Mouse (Mus musculus): ENCODE results near the gene Etl4.
"Not testable (repeated sequence)": the region's sequence is repeated elsewhere in the genome, so short reads cannot be mapped to it uniquely, and the experiment has no call there.

The Etl4 gene

DNA sequence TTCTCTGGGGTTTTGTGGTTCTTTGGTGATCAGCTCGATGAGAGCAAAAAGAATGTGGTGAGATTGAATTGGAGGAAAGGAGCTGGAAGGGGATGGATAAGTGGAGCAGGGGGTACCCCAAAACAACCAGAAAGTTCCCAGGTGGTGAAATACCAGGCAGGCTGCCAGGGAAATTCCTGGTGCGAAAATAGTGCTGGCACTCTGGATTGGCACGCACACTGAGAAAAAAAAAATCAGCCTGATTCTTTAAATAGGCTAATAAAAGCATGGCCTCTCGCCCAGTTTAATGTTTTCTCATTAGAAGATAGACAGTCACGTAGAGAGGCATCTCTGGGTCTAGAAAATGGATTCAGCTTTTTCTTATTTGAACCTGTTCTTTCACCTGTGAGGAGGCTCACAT is 258.0 kb downstream of the Etl4 start:
- DNase-seq = peak; percentile 51

DNA sequence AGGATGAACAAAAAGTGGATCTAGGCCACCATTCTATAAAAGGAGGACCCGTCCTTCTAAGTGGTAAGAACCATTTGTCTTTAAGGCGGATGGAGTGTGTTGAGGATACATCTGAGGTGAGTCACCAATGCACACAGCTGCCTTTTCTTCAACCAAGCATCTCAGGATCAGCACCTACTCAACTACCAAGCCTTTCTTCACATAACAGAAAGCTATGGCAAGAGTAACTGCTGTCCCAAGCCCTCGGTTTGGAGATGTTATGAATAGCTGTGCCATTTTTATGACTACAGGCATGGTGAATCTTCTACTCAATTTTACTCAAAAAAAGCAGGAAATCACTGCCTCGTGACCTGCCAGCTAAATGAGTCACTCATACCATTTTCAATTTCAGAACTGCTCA is 258.6 kb downstream of the Etl4 start:
- no peak for DNase-seq

DNA sequence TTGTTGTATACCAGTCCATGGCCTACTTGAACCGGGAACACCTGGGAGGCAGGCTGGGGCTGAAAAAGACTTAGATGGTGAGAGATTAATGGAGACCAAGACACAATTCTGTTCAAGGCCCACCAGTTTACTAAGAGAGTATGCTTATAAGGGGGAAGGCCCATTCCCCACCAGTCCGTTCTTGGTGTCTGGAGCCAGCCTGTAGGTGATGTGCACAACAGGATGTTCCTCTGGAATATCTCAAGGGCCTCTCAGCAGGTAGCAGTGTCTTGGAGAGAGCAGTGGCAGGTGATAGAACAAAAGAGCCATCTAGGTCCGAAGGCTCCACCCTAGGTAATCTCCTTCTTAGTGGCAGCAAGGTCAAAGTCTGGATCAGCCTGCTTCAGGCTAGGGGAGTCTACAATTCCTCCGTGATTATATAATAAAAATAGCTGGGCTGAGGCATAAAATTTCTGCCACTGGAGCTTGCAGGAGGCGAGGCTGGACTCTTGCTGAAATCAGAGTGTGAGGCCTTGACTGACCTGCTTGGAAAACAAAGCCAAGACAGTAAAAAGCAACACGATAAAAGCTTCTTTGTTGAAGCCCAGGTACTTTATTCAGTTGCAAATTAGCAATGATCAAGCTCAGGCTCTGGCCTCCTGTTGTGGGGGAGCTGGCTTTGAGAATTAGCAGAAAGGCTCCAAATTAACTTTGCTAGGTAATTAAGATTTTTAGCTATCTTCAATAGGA is 267.0 kb downstream of the Etl4 start:
- DNase-seq = not testable (repeated sequence)

DNA sequence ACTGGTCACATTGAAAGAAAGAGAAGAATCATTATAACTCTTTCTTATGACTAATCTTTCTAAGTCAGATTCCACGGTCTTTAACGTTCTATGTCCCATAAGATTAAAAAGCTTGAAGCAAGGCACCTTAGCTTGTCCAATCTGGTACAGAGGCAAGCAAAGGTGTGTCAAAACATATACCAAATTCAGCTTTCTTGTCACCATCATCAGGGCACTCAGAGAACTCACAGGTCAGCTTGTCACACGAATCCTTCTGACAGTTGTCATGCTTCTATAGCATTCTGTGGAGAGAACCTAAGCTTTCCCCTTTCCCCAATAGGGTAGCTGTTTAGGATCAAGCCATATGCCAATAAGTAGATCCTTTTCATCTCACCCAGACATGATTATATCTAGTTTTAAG is 267.7 kb downstream of the Etl4 start:
- not testable (repeated sequence) for DNase-seq

DNA sequence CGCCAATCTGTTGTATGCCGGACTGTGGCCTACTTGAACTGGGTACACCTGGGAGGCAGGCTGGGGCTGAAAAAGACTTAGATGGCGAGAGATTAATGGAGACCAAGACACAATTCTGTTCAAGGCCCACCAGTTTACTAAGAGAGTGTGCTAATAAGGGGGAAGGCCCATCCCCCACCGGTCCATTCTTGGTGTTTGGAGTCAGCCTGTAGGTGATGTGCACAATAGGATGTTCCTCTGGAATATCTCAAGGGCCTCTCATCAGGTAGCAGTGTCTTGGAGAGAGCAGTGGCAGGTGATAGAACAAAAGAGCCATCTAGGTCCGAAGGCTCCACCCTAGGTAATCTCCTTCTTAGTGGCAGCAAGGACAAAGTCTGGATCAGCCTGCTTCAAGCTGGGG is 271.0 kb downstream of the Etl4 start:
- not testable (repeated sequence) for DNase-seq

DNA sequence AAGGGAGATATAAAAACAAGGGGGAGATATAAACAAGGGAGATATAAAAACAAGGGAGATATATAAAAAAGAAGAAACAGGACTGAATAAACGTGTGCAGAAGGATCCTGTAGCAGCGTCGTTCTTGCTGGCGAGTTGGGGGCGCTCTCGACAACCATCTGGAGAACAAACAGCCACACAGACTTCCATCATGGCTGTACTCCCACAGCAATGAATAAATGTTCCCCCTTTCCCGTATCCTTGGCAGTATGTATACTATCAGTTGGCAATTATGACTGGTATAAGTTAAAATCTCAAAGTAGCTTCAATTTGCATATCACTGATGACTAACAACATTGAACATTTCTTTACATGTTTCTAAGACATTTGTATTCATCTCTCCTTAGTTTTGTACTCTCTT is 277.6 kb downstream of the Etl4 start:
- DNase-seq = not testable (repeated sequence)

DNA sequence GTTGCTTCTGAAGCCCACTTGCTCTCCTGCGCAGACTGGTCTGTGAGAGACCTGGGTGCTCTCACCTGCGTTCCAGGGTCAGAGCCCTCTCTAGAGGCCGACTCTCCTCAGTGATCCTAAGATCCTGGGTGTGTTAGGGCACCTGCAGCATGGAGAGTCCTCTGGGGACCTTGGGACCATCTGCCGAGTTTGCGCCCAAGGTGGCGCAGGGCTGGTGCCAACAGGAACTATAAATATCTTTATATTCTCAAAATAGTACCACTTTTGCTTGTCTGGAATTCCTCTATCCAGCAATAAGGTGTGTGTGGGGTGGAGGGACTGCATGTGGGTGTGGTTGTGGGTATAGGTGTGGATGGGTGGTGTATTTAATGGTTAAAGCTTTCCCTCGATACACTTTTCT is 293.4 kb downstream of the Etl4 start:
- DNase-seq = no peak

DNA sequence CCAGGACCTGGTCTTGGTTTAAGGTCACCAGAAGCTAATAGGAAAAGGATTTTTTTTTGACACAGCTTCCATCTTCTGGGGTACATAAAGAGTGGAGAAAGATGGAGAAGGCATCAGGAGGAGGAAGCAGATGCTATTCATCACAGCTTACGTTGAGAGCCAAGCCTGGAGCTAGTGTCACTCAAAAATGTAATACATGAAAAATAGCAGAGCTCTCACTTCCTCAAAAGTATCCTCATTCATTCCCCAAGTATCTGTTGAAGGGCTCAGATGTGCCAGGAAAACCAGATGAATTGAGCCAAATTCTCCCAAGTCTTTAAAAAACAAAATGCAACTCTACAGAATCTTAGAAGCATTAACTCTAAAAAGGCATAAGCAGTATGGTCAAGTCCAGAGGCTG is 297.1 kb downstream of the Etl4 start:
- peak; percentile 2 for DNase-seq

DNA sequence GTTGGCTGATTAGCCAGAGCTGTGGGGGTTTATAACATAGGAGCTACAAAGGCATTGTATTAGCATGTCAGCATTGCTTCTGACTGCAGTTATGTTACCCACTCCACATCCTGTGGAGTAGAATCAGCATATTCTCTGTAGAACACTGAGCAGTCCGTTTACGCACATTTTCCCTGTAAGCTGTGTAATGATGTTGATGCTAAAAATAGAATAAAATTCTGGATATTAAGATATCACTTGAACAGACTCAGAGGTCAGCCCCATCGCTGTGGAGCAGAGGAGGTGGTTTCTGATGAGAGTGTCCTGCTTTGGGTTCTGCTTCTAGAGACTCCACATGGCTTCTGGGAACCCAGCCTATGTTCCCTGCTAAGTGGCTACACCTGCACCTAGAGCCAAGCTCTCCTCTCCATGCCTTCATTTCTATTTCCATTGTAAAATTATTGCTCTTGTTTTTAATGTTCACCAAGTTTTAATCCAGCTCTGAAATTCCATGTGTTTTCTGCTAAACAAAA is 299.2 kb downstream of the Etl4 start:
- no peak for DNase-seq

DNA sequence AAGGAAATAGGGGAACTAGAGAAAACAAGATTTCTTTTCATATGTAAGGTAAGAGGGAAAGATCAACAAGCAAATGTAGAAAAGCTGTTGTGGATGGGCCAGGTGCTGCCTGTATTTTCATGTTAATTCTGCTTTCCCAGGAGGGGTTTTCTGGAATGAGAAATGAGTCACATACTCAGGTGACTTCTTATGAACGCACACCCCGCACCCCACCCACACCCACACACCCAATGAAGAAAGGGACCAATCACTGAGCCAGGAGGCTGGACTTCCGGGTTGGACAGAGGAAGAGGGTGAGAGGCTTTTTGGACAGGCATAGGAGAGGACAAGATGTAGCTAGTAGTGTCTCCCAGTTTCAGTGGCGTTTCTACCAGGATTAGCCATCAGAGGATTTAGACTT is 299.8 kb downstream of the Etl4 start:
- DNase-seq = no peak

DNA sequence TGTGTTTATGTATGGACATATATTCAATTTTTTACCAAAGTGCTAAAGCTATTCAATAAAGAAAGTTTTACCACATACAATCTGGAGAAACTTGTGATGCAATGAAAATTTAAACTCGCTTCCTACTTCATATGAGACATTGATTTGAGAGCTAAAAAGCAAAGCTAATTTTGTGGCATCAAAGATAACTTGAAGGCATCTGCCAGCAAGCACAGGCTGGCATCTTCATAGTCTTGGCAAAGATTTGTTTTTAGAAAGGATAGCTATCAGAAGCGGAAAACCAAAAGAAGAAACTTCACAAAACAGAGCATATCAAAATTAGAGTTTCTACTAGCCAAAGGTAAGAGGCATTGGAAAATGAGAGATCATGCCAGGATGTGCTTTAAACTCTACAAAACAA is 306.7 kb downstream of the Etl4 start:
- no peak for DNase-seq

DNA sequence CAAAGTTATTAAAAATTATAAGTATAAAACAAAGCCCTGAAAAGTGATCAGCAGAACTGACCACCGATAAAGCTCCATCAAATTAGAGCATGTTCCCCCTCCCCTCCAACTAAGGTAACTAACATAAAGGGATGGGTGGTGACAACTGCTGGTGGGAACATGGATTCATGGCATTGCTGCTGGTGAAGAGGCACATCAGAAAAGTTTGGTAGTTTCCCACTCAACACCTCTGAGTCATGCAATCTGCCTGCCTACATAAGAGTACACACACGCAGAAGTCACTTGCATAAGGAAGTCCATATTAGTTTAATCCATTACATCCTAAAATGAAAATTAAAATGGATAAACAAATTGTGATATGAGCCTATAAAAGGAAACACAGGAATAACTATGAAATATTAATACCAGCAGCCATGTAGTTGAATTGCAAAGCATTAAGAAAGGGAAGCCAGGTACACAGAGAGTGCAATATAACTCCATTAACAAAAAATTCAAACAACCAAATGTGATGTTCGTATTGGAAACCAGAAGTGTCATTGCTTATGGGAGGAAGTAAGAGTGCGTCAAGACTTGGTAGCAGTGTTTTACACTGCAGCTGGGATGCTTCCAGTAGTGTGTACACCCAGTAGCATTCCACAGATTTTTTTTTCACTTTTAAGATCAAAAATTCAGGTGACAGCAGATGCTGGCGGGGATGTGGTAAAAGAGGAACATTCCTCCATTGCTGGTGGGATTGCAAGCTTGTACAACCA is 307.3 kb downstream of the Etl4 start:
- no peak for DNase-seq

DNA sequence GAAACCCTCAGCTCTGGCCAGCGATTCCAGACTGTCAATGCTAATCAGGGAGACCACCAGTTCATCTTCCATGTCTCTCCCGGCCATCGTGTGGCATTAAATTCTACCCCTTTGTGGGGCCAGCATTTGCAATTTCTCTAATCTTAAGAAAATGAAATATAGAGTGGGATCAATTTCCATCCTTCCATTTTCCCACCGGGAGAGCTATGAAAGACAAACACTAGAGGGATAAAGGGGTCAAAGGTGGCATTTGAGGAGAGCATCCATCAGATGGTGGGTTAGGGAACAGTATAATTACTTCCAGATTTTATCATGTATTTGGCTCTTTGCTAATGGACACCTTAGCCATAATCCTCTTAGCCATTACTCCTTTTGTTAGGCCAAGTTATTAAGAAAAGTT is 321.8 kb downstream of the Etl4 start:
- DNase-seq = no peak

DNA sequence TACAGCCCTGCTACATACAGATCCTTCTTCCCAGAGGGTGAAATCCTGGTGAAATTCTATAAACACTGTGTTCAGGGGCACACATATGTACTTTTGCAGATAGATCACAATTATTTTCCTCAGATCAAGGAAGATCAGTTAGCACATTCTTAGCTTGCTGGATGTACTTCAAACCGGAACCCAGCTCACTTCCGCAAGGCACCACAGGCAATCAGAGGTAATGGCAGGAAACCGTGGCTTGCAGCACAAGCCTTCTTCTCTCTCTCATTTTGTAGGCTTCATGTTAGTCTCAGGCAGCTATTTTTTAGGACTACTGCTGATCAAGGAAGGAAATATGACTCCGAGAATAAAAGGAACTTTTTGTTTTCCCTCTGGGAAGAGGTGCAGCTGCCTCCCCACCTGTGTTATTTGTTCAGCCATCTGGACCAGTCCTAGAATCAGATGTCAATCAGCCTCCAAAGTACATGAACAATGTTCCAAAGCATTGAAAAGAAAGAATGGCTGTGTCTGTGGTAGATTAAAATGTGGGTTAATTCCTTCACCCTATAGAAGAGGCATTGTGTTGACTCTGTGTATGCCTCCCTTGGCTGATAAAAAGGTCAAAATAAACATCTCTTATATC is 338.6 kb downstream of the Etl4 start:
- peak; percentile 4 for DNase-seq

DNA sequence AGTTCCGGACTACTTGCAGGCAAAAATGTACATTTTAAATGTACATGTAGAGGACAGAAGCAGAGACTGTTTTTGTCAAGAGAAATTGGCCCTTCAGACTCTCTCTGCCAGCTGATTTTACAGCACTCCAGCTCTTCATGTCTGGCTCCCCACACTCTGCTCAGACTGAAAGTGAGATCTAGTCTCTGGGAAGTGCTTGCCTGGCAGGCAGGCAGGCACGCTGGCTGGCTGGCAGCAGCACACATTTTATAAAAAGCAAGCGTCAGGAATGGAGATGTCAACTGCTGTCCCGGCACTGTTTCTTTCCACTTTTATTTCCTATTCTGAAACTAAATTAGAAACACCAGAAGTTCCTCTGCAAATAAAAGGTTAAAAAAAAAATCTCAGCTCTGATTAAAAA is 339.8 kb downstream of the Etl4 start:
- peak; percentile 5 for DNase-seq

DNA sequence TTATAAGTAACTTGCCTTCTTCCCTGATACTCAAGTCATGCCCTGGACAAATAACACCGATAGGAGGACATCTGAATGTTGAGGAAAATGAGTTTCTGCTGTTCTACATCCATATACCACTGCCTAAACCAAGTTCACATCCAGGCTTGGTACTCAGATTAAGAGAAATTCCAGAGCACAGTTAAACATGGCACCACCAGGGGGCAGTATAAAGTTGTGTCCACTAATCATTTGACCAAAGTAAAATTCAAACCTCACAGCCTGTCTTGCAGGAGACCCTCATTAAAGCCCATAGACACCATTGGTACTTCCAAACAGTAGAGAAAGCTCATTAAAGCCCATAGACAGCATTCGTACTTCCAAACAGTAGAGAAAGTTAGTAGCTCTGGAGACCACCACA is 366.5 kb downstream of the Etl4 start:
- DNase-seq = peak; percentile 76

DNA sequence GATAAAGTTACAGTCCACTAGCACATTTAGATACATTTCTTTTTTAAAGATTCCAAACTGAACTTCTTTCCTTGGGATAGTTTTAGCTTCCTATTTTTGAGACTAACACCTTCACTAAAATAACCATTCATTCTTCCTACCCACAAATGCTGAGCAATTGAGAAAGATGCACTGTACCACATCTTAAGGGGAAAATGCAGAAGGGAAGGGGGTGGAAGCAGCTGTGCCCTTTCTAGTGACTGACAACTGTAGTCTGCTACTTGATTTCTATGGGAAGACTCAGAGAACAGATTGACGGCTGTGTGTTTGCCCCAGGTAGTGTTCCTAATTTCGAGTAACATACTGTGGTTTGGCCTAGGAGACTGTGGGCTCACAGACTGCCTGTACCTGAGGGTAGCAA is 372.3 kb downstream of the Etl4 start:
- no peak for DNase-seq

DNA sequence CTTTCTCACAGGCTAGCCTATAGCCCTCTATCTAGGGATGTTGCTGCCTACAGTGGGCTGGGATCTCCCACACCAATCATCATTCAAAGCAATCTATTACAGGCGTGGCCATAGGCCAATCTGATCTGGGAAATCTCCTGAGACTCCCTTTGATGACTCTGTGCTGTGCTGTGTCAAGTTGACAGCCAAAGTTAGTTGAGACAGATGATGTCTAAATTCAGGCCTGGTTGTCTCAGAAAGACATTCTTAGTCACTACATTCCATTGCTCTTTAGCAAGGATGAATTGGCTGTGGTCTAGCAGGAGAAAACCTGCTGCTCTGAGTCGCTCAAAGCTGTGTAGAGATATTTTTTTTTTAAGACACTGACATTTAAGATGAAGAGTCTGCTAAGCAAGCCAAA is 374.8 kb downstream of the Etl4 start:
- DNase-seq = no peak

DNA sequence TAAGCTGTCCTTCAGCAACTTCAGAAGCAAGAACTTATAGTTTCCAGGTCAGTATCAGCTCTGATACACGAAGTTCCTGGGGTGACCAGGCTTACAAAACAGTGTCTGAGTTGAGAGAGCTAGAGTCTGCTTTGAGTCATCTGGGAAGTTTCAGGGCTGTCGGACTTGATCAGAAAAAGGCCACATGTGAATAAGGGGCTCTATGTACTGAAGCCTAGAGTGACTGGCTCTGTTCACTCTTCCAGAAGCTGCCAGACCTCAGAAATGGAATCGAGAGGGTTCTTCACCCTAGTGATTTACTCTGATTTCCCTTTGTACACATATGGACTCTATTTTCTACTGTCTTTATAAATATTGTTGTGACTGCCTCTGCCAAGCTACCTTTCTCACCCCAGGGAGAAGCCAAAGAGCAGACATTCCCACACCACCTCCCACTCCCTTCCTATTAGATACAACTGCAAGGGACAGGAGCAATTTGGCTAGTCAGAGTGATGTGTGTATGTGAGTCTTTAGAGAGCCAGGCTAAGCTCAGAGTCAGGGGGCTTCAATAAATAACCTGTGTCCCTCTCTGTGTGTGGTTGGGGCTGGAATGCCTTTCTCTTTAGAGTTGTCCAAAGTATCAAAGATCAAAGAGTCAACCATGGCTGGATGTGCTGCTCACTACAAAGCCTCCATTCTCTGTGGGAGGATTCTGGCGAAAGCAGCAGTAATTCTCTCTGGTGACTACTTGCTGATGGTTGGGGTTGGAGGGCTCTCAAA is 381.6 kb downstream of the Etl4 start:
- no peak for DNase-seq

DNA sequence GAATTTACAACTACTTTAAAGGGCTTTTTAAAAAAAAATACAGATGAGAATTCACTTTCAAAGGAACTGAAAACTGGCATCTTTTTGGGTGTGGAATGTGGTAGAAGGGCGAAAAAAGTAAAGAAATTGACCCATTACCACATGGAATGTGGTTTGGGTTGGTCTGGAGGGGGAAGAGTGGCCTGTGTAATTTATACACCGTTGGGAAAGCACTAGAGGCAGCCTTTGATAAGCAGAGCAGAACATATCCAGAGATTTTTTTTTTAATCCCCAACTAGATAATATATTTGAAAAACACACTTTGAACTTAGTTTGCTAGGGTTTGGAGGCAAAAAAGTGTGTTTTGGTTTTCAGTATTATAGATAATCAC is 382.1 kb downstream of the Etl4 start:
- no peak for DNase-seq

DNA sequence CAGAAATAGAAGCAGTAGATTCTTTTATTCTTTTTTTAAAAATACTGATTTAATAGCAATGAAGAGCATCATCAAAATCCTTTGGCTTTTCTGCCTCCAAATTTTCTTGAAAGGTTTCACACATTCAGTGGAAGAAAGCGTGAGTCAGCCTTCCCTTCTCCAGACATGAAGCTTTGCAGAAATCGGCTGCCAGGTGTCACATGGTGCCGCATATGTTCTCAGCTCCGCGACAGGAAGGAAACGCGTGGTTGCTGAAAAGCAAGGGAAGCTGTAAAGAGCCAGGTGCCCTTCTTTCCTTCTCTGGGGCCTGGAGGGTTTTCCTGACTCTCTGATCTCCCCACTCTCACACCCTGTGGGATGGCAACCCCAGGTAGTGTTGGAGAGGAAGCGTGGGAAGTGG is 383.8 kb downstream of the Etl4 start:
- DNase-seq = no peak

DNA sequence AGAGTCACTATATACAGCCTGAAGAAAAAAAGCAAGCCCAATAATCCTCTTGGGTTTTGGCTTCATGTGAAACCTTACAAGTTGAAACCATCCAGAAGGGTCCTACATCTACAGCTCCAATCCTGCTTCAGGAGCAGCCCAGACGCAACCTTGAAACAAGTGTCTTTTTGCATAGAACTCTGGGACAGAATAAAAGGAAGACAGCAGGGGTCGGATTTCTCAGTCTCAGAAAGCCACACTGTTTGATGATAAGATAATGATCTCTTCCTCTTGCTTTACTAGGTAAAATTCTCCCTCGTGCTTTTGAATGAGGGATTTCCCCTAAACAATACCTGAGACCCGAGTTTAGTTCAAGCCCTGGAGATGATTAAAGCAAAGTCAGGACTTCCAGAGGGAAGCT is 385.0 kb downstream of the Etl4 start:
- DNase-seq = no peak

DNA sequence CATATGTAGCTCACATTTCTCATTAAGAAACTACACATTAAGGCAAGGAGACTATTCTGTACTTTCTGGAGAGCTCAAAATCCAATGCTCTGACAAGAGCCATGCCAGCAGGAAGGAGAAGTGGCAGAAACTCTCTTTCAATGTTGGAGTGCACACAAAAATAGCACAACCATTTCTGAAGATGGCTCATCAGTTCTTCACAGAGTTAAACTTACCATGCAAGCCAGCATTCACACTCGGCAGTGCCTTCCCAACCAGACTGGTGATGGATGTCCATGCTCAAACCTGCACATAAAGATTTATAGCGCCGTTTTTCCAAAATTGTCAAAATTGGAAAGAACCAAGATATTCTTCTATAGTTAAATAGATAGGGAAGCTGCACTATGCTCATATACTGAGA is 392.9 kb downstream of the Etl4 start:
- no peak for DNase-seq

Data from kidney, postnatal 14 days (tissue).